Mouse (Mus musculus): Measurements from ENCODE around the gene Hist1h4i. TPM values are rescaled to one million over a fixed set of nuclear protein-coding genes. Genes with fewer than 3 reads are reported as not detected.

Hist1h4i gene
- polyA plus RNA-seq, 1 experiment from 2014 or later, result 6.2 TPM

DNA sequence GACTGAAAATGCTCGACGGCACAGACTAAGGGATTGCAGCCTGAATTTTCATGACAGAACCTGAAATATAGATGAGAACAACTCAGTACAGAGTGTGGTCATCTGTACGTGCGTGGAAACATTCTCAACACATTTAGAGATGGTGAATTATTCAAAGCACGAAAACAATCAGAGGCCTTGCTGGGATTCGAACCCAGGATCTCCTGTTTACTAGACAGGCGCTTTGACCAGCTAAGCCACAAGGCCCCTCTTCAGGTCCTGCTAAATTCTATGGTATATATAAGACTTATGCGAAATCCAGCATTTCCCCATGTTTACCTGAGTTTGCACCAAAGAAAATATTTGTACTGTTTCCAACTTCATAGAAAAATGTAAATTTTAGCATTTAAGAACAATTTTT is 11.2 kb downstream of the Hist1h4i start:
- Histone ChIP-seq H3K9me3 (ENCODE audit: control insufficient read depth, low read length) (no peaks in the 10 kb centered on the region), H3K4me1 (replicated peaks; ENCODE audit: control insufficient read depth, insufficient read depth, low read length) (peaks cover 5% of the 10 kb centered on the region; the same call in 1 of the 2 replicates), H3K9ac (no peak overlapping the region), H3K4me3 (replicated peaks; ENCODE audit: low read length) (no peak overlapping the region), H3K4me2 (replicated peaks) (no peak overlapping the region), H3K27ac (no peak overlapping the region), H3K27me3 (ENCODE audit: control insufficient read depth, insufficient read depth, low read length) (no peaks in the 10 kb centered on the region), H3K36me3 (replicated peaks; ENCODE audit: control insufficient read depth, insufficient read depth) (no peaks in the 10 kb centered on the region)
- WGBS, result 32% methylated on average over 8 of the region's 8 CpGs
- ATAC-seq (ENCODE audit: low FRiP score) (no peak), DNase-seq (ENCODE audit: low spot score) (peak; percentile 53)

DNA sequence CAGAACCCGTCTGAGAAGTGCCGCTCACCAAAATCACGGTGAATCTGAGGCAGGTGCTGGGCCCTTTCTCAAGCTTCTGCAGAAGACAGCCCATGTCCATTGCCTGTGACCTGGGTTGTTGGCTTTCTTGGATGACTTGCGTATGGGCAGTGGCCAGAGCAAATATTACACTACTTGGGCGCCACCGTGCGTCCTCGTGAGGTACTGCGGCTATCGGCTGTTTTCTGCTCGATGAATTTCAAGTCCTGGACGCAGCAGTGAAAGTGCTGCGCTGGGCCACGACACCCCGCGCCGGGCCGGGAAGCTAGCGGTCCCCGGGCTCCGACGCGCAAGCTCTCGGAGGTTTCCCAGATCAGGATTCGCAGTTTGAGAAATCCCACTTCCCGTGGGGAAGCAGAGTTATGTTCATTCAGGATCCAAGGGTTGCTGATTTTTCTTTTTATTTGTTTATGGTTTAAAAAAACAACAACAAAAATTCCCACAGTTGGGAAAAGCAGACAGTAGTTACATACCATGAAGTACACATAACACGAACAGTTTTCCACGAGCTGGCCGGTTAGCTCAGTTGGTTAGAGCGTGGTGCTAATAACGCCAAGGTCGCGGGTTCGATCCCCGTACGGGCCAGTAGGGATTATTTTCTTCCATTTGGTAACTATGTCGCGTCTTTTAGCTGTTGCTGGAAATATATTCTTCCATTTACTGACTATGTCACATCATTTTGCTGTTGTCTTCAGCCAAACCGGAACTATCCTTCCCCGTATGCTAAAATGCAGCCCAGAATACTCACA is 12.3 kb downstream of the Hist1h4i start:
- no peaks in the 10 kb centered on the region for H3K36me3 ChIP-seq (replicated peaks; ENCODE audit: control insufficient read depth, insufficient read depth)
- no peaks in the 10 kb centered on the region for H3K4me1 ChIP-seq (replicated peaks; ENCODE audit: control insufficient read depth, insufficient read depth, low read length)
- peak overlapping the region; percentile 68 for H3K9ac ChIP-seq
- peak; percentile 97 for DNase-seq (ENCODE audit: low spot score)
- ATAC-seq (ENCODE audit: low FRiP score), result peak; percentile 82
- under 1% methylated on average over 40 of the region's 40 CpGs for WGBS
- H3K4me2 ChIP-seq (replicated peaks), result peak overlapping the region; percentile 80
- no peaks in the 10 kb centered on the region for H3K9me3 ChIP-seq (ENCODE audit: control insufficient read depth, low read length)
- H3K4me3 ChIP-seq (replicated peaks; ENCODE audit: low read length), result peak overlapping the region; percentile 51
- H3K27me3 ChIP-seq (ENCODE audit: control insufficient read depth, insufficient read depth, low read length), result 0 out of 2 replicates have a peak, but pooled peaks cover 4% of the 10 kb centered on the region
- 0 out of 2 replicates have a peak overlapping the region, but pooled peaks have one; percentile 59 for H3K27ac ChIP-seq

DNA sequence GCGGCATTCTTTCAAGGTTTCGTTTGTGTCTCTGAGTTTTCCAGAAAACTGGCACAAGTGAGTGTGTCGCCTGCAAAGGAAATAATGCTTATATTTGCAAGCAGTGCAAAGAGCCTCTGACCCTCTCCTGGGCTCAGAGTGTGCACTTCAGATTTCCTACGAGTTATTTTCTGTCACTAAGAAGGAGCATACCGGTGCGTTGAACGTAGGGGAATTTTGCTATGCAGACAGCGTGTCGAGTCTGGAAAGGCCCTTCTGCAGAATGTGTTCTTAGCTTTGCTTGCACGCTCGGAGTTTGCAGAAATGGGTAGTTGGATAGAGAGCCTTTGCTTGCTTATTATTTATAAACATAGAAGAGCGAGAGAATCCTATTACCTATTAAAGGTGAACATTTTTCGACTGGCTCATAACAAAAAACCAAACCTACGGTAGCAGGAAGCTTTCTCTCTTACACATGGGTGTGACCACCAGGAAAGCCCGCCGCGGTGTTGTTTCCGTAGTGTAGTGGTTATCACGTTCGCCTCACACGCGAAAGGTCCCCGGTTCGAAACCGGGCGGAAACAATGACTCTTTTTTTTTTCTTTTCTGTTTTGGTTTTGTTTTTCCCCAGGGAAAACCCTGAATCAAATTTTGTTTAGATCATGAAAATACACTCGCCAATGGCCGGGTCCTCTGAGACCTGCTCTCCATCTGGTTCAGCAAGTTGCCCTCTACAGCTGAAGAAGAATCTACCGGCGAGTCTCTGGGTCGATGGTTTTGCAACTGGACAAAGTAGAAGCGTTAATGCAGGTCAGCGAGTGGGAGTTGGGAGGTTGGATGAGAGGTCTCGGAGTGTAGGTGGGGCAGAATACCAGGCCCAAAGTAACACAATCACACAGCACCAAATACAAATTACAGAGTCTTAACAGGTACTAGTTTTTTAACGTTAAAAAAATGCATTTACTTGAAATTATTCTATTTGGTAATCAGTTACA is 14.8 kb downstream of the Hist1h4i start:
- Histone ChIP-seq H3K4me1 (replicated peaks; ENCODE audit: control insufficient read depth, insufficient read depth, low read length) (no peaks in the 10 kb centered on the region), H3K36me3 (replicated peaks; ENCODE audit: control insufficient read depth, insufficient read depth) (no peaks in the 10 kb centered on the region), H3K27me3 (ENCODE audit: control insufficient read depth, insufficient read depth, low read length) (peaks cover 27% of the 10 kb centered on the region), H3K4me2 (replicated peaks) (peak overlapping the region; percentile 51), H3K9ac (peak overlapping the region; percentile 37), H3K4me3 (replicated peaks; ENCODE audit: low read length) (peak overlapping the region; percentile 35), H3K27ac (0 out of 2 replicates have a peak overlapping the region, but pooled peaks have one; percentile 26), H3K9me3 (ENCODE audit: control insufficient read depth, low read length) (no peaks in the 10 kb centered on the region)
- 2% methylated on average over 35 of the region's 35 CpGs for WGBS
- DNase-seq (ENCODE audit: low spot score), result peak; percentile 98
- ATAC-seq (ENCODE audit: low FRiP score), result peak; percentile 71

DNA sequence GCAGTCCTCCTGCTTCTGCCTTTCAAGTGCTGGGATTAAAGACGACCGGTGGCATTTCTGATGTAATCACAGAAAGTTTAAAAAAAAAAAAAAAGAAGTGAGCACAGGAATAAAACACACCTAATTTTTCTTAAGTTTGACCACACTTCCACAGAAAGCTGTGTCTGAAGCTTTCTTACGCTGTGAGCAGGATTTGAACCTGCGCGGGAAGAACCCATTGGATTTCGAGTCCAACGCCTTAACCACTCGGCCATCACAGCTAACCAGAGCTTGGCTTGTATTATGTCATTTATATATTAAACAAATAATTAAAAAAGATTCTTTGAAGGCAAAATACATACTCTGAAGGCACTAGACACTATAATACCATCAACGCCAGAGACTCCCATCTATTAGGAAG is 18.9 kb downstream of the Hist1h4i start:
- no peak overlapping the region for H3K27ac ChIP-seq
- H3K9me3 ChIP-seq (ENCODE audit: control insufficient read depth, low read length), result no peaks in the 10 kb centered on the region
- H3K27me3 ChIP-seq (ENCODE audit: control insufficient read depth, insufficient read depth, low read length), result peaks cover 68% of the 10 kb centered on the region
- H3K4me1 ChIP-seq (replicated peaks; ENCODE audit: control insufficient read depth, insufficient read depth, low read length), result no peaks in the 10 kb centered on the region
- H3K9ac ChIP-seq, result no peak overlapping the region
- WGBS, result under 1% methylated on average over 9 of the region's 9 CpGs
- DNase-seq (ENCODE audit: low spot score) (peak; percentile 88), ATAC-seq (ENCODE audit: low FRiP score) (peak; percentile 64)
- H3K4me2 ChIP-seq (replicated peaks), result peak overlapping the region; percentile 51
- no peaks in the 10 kb centered on the region for H3K36me3 ChIP-seq (replicated peaks; ENCODE audit: control insufficient read depth, insufficient read depth)
- H3K4me3 ChIP-seq (replicated peaks; ENCODE audit: low read length), result peak overlapping the region; percentile 30

DNA sequence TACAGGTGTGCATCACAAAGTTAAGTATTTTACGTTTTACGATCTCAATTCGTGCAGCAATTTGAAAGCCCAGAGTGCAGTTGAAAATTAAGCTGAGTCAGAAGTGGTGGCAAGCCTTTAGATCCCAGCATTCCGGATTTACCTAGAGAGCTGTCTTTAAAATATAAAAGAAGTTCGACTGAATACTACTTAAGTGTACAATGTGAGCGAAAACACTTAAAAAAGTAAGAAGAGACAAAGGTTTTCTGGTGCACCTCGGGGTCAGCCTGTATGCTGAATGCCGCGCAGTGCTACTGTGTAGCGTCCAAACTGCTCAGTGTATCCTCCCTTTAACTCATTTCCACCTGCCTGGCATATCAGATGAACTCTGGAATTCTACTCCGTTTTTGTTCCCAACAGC is 19.6 kb downstream of the Hist1h4i start:
- DNase-seq (ENCODE audit: low spot score) (peak; percentile 36), ATAC-seq (ENCODE audit: low FRiP score) (no peak)
- Histone ChIP-seq H3K9ac (no peak overlapping the region; the same call in 1 of the 2 replicates), H3K9me3 (ENCODE audit: control insufficient read depth, low read length) (no peaks in the 10 kb centered on the region), H3K27me3 (ENCODE audit: control insufficient read depth, insufficient read depth, low read length) (peaks cover 74% of the 10 kb centered on the region), H3K27ac (no peak overlapping the region), H3K36me3 (replicated peaks; ENCODE audit: control insufficient read depth, insufficient read depth) (no peaks in the 10 kb centered on the region), H3K4me3 (replicated peaks; ENCODE audit: low read length) (peak overlapping the region; percentile 30), H3K4me1 (replicated peaks; ENCODE audit: control insufficient read depth, insufficient read depth, low read length) (no peaks in the 10 kb centered on the region), H3K4me2 (replicated peaks) (peak overlapping the region; percentile 51)
- WGBS, result under 1% methylated on average over 11 of the region's 11 CpGs

DNA sequence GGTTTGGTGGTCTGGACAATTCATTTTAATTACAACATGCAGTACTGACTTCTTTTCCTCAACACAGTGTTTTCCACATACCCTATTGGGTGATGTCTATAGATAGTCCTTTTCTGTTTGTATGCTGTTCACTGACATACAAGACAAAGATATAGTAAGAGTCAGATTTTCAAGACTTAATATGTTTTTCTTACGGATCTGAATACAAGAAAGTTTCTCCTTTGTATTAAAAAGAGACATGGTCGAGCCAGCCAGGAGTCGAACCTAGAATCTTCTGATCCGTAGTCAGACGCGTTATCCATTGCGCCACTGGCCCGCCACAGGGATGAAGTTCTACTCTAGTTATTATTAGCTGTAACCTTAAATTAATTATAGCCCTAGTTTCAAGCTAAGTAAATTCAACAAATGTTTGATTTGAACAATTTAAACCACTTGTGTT is 20.2 kb downstream of the Hist1h4i start:
- WGBS, result 0% methylated on average over 8 of the region's 8 CpGs
- Histone ChIP-seq H3K9me3 (ENCODE audit: control insufficient read depth, low read length) (no peaks in the 10 kb centered on the region), H3K27me3 (ENCODE audit: control insufficient read depth, insufficient read depth, low read length) (peaks cover 81% of the 10 kb centered on the region), H3K27ac (no peak overlapping the region), H3K4me2 (replicated peaks) (peak overlapping the region; percentile 51), H3K36me3 (replicated peaks; ENCODE audit: control insufficient read depth, insufficient read depth) (no peaks in the 10 kb centered on the region), H3K4me1 (replicated peaks; ENCODE audit: control insufficient read depth, insufficient read depth, low read length) (no peaks in the 10 kb centered on the region), H3K9ac (0 out of 2 replicates have a peak overlapping the region, but pooled peaks have one; percentile 16), H3K4me3 (replicated peaks; ENCODE audit: low read length) (peak overlapping the region; percentile 30)
- DNase-seq (ENCODE audit: low spot score) (peak; percentile 78), ATAC-seq (ENCODE audit: low FRiP score) (0 out of 2 replicates have a peak, but pooled peaks have one; percentile 46)

DNA sequence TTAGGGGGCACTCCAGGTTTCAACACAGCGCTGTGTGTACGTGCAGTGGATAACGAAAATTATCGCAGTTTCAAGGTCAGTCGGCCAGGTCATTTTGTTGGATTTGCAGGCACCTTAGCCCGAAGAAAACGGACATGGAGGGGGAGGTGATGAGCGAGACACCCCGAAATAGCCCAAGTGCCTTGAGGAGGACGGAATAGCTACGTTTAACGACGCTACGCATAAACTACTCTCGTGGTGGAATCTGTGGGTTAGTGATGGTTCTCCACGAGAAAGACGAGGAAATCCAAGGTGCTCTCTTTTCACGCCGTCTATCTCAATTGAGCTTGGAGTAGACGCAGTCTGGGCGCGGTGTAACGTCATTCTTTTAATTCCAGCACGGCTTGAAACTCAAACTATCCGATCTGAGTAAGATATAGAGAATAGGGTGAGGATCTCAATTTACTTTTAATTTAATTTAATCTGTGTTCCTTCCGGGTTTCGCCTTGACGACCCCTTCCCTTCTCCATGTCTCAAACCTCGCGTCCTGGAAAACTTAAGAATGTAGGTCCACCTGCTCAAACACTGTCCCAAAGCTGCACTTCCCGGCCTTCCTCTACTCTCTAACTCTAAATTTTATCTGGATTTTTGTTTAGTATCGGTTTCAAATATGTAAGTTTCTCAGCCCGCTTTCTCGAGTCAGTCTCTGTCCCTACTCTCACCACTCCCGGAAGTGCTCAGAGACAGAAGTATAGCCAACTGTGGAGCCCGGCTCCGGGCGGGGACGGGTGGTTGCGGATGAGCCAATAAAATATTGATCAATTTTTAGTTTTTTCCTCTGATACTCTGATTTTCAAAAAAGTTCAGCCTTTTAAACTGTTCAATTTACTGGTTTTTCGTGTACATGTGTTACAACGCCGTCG is 21.0 kb downstream of the Hist1h4i start:
- Histone ChIP-seq H3K27me3 (ENCODE audit: control insufficient read depth, insufficient read depth, low read length) (peaks cover 88% of the 10 kb centered on the region), H3K4me2 (replicated peaks) (peak overlapping the region; percentile 51), H3K36me3 (replicated peaks; ENCODE audit: control insufficient read depth, insufficient read depth) (no peaks in the 10 kb centered on the region), H3K27ac (no peak overlapping the region), H3K4me1 (replicated peaks; ENCODE audit: control insufficient read depth, insufficient read depth, low read length) (no peaks in the 10 kb centered on the region), H3K9me3 (ENCODE audit: control insufficient read depth, low read length) (0 out of 2 replicates have a peak, but pooled peaks cover 4% of the 10 kb centered on the region), H3K9ac (0 out of 2 replicates have a peak overlapping the region, but pooled peaks have one; percentile 16), H3K4me3 (replicated peaks; ENCODE audit: low read length) (peak overlapping the region; percentile 30)
- DNase-seq (ENCODE audit: low spot score) (no peak), ATAC-seq (ENCODE audit: low FRiP score) (no peak)
- WGBS, result under 1% methylated on average over 44 of the region's 44 CpGs
